Mouse (Mus musculus) brain, embryonic 14.5 days (tissue): ENCODE measurements around the gene Lcp1. TPM values are rescaled to one million over a fixed set of nuclear protein-coding genes. Genes with fewer than 3 reads are reported as not detected.

Experiments
- DNase-seq: peaks from one replicate; pipeline ENCODE4 v3.0.0-alpha.2; 2011; ENCODE audit warnings: low read depth
- CTCF ChIP-seq: fragments of 200-500 bp; IDR thresholded peaks from 2 replicates; pipeline ENCODE4 v1.5.1; 2012; ENCODE audit warnings: inconsistent platforms, mild to moderate bottlenecking, moderate library complexity, borderline replicate concordance; ENCODE audit not compliant: insufficient read depth, insufficient read length; ENCODE audit errors: extremely low read depth
- POLR2A ChIP-seq: fragments of 200-500 bp; IDR thresholded peaks from 2 replicates; pipeline ENCODE4 v1.6.1; 2012; ENCODE audit warnings: mild to moderate bottlenecking, inconsistent platforms, borderline replicate concordance; ENCODE audit not compliant: poor library complexity, insufficient read depth, insufficient read length, severe bottlenecking; ENCODE audit errors: extremely low read depth
- polyA plus RNA-seq: library from polyadenylated mRNA; depleted of rRNA; stranded (reverse); fragments of >200 nt; gene quantifications from 2 replicates; pipeline ENCODE4 v1.2.3, GENCODE M21; 2012

Lcp1 gene
- polyA plus RNA-seq, 1 experiment = 7.4 TPM

DNA sequence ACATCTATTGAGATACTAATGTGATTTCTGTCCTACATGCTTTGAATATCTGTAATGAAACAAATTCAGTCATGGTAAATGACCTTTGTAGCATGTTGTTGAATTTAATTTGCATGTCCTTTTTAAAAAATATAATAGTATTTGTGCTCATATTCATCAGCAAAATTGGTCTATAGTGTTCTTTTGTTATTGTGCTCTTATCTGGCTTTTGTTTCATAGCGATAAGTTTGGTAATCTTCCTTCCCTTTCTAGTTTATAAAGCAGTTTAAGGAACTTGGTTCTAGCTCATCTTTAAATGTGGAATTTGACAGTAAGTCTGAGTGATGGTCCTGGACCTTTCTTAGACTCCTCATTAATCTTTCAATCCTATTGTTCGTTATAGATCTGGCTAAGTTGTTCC, 28.5 kb downstream of the Lcp1 start:
- TF ChIP-seq POLR2A = no peak
- TF ChIP-seq CTCF = no peak

DNA sequence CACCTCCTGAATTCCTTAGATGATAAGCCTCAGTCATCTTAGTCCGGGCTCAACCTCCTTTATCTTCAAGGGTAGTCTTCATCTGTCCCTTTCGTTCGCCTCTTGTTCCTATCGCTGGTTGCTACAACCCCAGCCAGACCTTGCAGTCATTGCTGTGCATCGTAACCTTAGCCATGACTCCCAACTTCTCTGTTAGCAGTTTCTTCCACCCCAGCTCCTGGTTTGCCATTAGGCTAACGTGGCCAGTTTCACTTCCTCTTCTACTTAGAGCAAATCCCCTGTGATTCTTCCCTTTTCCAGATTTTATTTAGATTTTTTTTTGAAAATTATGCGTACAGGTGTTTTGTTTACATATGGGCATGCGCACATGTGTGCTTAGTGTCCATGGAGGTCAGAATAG, 33.0 kb downstream of the Lcp1 start:
- TF ChIP-seq POLR2A (no peak), CTCF (no peak)
- no peak for DNase-seq

More for the DNA sequence above, 28.5 kb downstream of the Lcp1 start:
- DNase-seq = no peak

- DNase-seq = no peak
- TF ChIP-seq POLR2A (no peak), CTCF (no peak)
Measured at GRCm38 (mm10) chr14:75164345-75164744, 33.4 kb downstream of the Lcp1 start.

GRCm38 (mm10) chr14:75165574-75166131, 34.8 kb downstream of the Lcp1 start:
- TF ChIP-seq POLR2A = no peak
- TF ChIP-seq CTCF = no peak
- no peak for DNase-seq

- DNase-seq = no peak
- TF ChIP-seq CTCF (no peak), POLR2A (no peak)
Measured at GRCm38 (mm10) chr14:75168501-75168900, 37.6 kb downstream of the Lcp1 start.

- no peak for DNase-seq
- no peak for TF ChIP-seq POLR2A
- TF ChIP-seq CTCF = no peak
Measured at GRCm38 (mm10) chr14:75170546-75170945, 39.6 kb downstream of the Lcp1 start.

DNA sequence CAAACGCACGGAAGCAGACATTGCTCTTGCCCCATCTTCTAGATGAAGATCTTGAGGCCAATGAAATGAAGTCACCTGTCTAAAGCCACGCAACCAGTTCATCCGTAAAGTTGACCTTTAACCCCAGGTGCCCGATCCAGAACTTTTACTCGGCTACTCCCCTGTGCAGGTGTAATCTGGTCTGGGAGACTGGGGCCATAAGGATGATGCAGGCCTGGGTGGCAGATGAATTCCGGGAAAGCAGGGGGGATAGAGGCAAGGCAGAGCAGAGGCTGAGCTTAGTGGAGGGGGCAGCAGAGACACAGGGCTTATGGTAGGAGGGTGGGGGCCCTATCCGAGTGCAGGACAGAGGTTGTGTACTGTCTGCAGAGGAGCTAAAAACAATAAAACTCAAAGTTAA, 43.4 kb downstream of the Lcp1 start:
- TF ChIP-seq CTCF = no peak
- TF ChIP-seq POLR2A = no peak
- DNase-seq = no peak

DNA sequence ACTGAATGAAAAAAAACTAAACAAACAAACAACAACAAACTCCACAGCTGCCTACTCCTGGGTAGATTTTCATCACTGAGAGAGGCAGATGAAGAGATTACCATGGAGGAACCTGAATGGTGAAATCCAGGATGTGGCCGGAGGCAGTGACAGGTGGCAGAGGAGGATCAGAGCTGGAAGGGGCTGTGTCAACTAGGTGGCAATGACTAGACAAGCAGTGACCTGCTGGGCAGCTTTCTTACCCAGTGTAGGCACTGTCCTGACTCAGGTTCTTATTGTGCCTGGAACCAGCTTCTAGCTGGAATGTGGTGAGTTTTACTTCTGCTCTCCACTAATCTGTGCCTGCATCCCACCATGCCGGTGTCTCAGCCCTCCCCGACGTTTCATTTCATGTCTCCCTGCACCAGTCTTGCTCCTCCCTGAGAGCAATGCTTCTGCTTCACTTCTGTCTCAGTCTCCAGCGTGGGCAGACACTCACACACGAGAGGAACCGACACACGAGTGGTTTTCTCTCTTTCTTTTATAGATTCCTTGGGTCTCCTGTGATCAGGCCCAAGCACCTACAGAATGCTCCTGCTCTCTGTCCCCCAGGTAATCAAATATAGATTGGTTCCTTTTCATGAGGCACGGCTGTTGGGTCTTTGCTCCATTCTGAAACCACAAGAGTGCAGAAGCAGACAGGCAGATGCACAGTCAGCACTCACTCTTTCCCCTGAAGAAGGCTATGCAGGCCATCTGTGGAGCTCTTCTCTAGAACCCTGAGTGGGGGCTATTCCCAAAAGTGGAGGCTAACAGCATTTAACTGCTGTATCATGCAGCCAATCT, 44.0 kb downstream of the Lcp1 start:
- DNase-seq = no peak
- TF ChIP-seq POLR2A = no peak
- no peak for TF ChIP-seq CTCF

- TF ChIP-seq POLR2A (no peak), CTCF (no peak)
- DNase-seq = no peak
Measured at GRCm38 (mm10) chr14:75175781-75176180, 44.9 kb downstream of the Lcp1 start.

- no peak for DNase-seq
Measured at GRCm38 (mm10) chr14:75176425-75177045, 45.6 kb downstream of the Lcp1 start.

GRCm38 (mm10) chr14:75177400-75177799, 46.5 kb downstream of the Lcp1 start:
- TF ChIP-seq CTCF = no peak
- TF ChIP-seq POLR2A = no peak
- no peak for DNase-seq

More at GRCm38 (mm10) chr14:75176425-75177045, 45.6 kb downstream of the Lcp1 start:
- no peak for TF ChIP-seq CTCF

- TF ChIP-seq CTCF (no peak), POLR2A (no peak)
- no peak for DNase-seq
Measured at GRCm38 (mm10) chr14:75178384-75178793, 47.5 kb downstream of the Lcp1 start.

- TF ChIP-seq CTCF (no peak), POLR2A (no peak)
- no peak for DNase-seq
Measured at GRCm38 (mm10) chr14:75178801-75179211, 47.9 kb downstream of the Lcp1 start.
